In genomic region chr10:4347136-4347492, GRCm38 (mm10) we compare ENCODE assay signal across 9 mouse cellular contexts. TPM values are rescaled to one million over a fixed set of nuclear protein-coding genes. Genes with fewer than 3 reads are reported as not detected.
A peak's percentile ranks its signal among the peaks of the same experiment; 100 is the strongest.
DNase-seq lines count a peak whose midpoint lies in the region; ATAC-seq and TF ChIP-seq lines count a peak whose summit lies in the region.
"Had no signal": no experiment of that assay in that cellular context is flagged by ENCODE, and none has a peak within 500 bp of the region (broad histone marks: within the 10 kb centered on the region; RNA-seq: fewer than 3 reads in every experiment).

No protein-coding gene starts in this region.

- no peaks in the 10 kb centered on the region for H3K36me3 ChIP-seq in neural tube, embryonic 11.5 days (ENCODE audit: control insufficient read depth, insufficient read depth, low read length)
- H3K36me3 ChIP-seq in liver, embryonic 13.5 days: no peaks in the 10 kb centered on the region
- no peaks in the 10 kb centered on the region for H3K36me3 ChIP-seq in stomach, embryonic 16.5 days (ENCODE audit: control insufficient read depth, insufficient read depth, low read length)

- no peak for TF ChIP-seq CTCF in gastrocnemius, adult 2 months (IDR thresholded peaks at IDR 0.05)

- no peak overlapping the region for H3K9ac ChIP-seq in neural tube, embryonic 11.5 days (ENCODE audit: low read length)
- no peak overlapping the region for H3K9ac ChIP-seq in liver, embryonic 13.5 days
- H3K9ac ChIP-seq in stomach, embryonic 16.5 days (ENCODE audit: low read length): no peak overlapping the region

- H3K27ac ChIP-seq in gastrocnemius, adult 2 months: no peak overlapping the region
- no peak overlapping the region for H3K27ac ChIP-seq in neural tube, embryonic 11.5 days (ENCODE audit: low read depth, low read length)
- H3K27ac ChIP-seq in liver, embryonic 13.5 days: no peak overlapping the region
- H3K27ac ChIP-seq in stomach, embryonic 16.5 days (ENCODE audit: low read length): no peak overlapping the region
- H3K27ac ChIP-seq: macrophage had no signal

- DNase-seq in gastrocnemius, adult 2 months: no peak
- DNase-seq in gastrocnemius, adult 8-10 months (ENCODE audit: low spot score in 2 of 2): no peak
- no peak for DNase-seq in neural tube, embryonic 11.5 days (ENCODE audit: low spot score)
- DNase-seq in neural tube, embryonic 10.5 days (ENCODE audit: extremely low spot score, low spot score): no peak
- no peak for DNase-seq in liver, embryonic 13.5 days
- no peak for DNase-seq in T-cell, adult 2 months (ENCODE audit: low spot score)
- DNase-seq in c-Kit-positive CD71-positive TER-119-positive erythroid progenitor cells, embryonic 14.5 days (ENCODE audit: low spot score): no peak

- H3K4me3 ChIP-seq in gastrocnemius, adult 2 months: peak overlapping the region; percentile 69
- no peak overlapping the region for H3K4me3 ChIP-seq in neural tube, embryonic 11.5 days (ENCODE audit: low read depth, low read length)
- H3K4me3 ChIP-seq in liver, embryonic 13.5 days (replicated peaks): no peak overlapping the region
- H3K4me3 ChIP-seq in stomach, embryonic 16.5 days (replicated peaks; ENCODE audit: low read length): no peak overlapping the region

- H3K9me3 ChIP-seq in neural tube, embryonic 11.5 days (ENCODE audit: control insufficient read depth, low read length): no peaks in the 10 kb centered on the region
- H3K9me3 ChIP-seq in liver, embryonic 13.5 days (replicated peaks): no peaks in the 10 kb centered on the region
- no peaks in the 10 kb centered on the region for H3K9me3 ChIP-seq in stomach, embryonic 16.5 days (replicated peaks; ENCODE audit: control insufficient read depth, low read length)

- 70% methylated on average over 4 of the region's 4 CpGs for WGBS in neural tube, embryonic 11.5 days
- WGBS in liver, embryonic 13.5 days (ENCODE audit: insufficient replicate concordance): 59% methylated on average over 4 of the region's 4 CpGs
- WGBS in stomach, embryonic 16.5 days: 70% methylated on average over 4 of the region's 4 CpGs

- intact Hi-C loops in gastrocnemius, adult 2 months (cut with DNase I): loop anchor here (2.0 kb wide), 1 partner anchor 350 kb away; no protein-coding TSS in a partner anchor

- peaks cover 5% of the 10 kb centered on the region for H3K4me1 ChIP-seq in neural tube, embryonic 11.5 days (ENCODE audit: control insufficient read depth, insufficient read depth, low read length)
- H3K4me1 ChIP-seq in liver, embryonic 13.5 days (replicated peaks): peaks cover 9% of the 10 kb centered on the region
- H3K4me1 ChIP-seq in stomach, embryonic 16.5 days (ENCODE audit: control insufficient read depth, insufficient read depth, low read length): 0 out of 2 replicates have a peak, but pooled peaks cover 4% of the 10 kb centered on the region

- H3K27me3 ChIP-seq in neural tube, embryonic 11.5 days (ENCODE audit: control insufficient read depth, insufficient read depth, low read length): no peaks in the 10 kb centered on the region
- H3K27me3 ChIP-seq in liver, embryonic 13.5 days: no peaks in the 10 kb centered on the region
- no peaks in the 10 kb centered on the region for H3K27me3 ChIP-seq in stomach, embryonic 16.5 days (ENCODE audit: control insufficient read depth, insufficient read depth, low read length)

- ATAC-seq in neural tube, embryonic 11.5 days (ENCODE audit: insufficient read depth, low FRiP score, low TSS enrichment): peak; percentile 75
- peak; percentile 25; the same call in 1 of the 2 replicates for ATAC-seq in liver, embryonic 13.5 days (ENCODE audit: low read depth)
- no peak; the same call in 1 of the 2 replicates for ATAC-seq in stomach, embryonic 16.5 days (ENCODE audit: insufficient read depth, low FRiP score)

- no peak overlapping the region for H3K4me2 ChIP-seq in neural tube, embryonic 11.5 days (ENCODE audit: low read depth)
- H3K4me2 ChIP-seq in liver, embryonic 13.5 days: peak overlapping the region; percentile 63
- peak overlapping the region; percentile 58 for H3K4me2 ChIP-seq in stomach, embryonic 16.5 days (ENCODE audit: low read depth, low read length)

RNA-seq across cellular contexts. Expression of gene Zbtb2, which starts 40.8 kb away (rescaled TPM):
- 1 to 10 TPM; 4.9 to 7.1 TPM for total RNA-seq in gastrocnemius, adult 2 months (2021)
- 1 to 10 TPM; 4.5 to 6.0 (median 5.2) TPM for total RNA-seq in gastrocnemius, adult 8-10 months (2022)
- polyA plus RNA-seq in neural tube, embryonic 11.5 days (2014; fragmentation: Nextera tagmentation; extraction: Ambion mirVana): 20.3 and 22.3 TPM in 2 replicates
- polyA plus RNA-seq in liver, embryonic 13.5 days (2015; fragmentation: Nextera tagmentation; extraction: Ambion mirVana): 4.4 and 5.7 TPM in 2 replicates
- polyA plus RNA-seq in stomach, embryonic 16.5 days (2015; fragmentation: Nextera tagmentation; extraction: Ambion mirVana): 11.7 and 12.8 TPM in 2 replicates
